Mouse (Mus musculus) embryo, embryonic 10 days (tissue): ENCODE results near the gene Nadk2.

Source experiments
- DNase-seq: peaks from one replicate; pipeline ENCODE4 v3.0.0-alpha.2; 2015; ENCODE audit warnings: low spot score

Nadk2 gene

GRCm38 (mm10) chr15:9070912-9071555 is at the start of gene Nadk2:
Nadk2 (plus strand) TSS chr15:9071260.
- DNase-seq = peak; percentile 95

- DNase-seq = no peak
Observed at GRCm38 (mm10) chr15:9055704-9056103, 15.4 kb upstream of the Nadk2 start.

GRCm38 (mm10) chr15:9059856-9060255 is 11.2 kb upstream of the Nadk2 start:
- DNase-seq = no peak

- DNase-seq = peak; percentile 44
Observed at GRCm38 (mm10) chr15:9061150-9061882, 9.7 kb upstream of the Nadk2 start.

GRCm38 (mm10) chr15:9068881-9069280 is 2.2 kb upstream of the Nadk2 start:
- DNase-seq = no peak

- peak; percentile 48 for DNase-seq
Observed at GRCm38 (mm10) chr15:9070353-9070752, 707 bp upstream of the Nadk2 start.

- DNase-seq = peak; percentile 63
Observed at GRCm38 (mm10) chr15:9071556-9072544, 790 bp downstream of the Nadk2 start.

GRCm38 (mm10) chr15:9072630-9073029 is 1.6 kb downstream of the Nadk2 start:
- DNase-seq = no peak

GRCm38 (mm10) chr15:9073067-9073608 is 2.1 kb downstream of the Nadk2 start:
- DNase-seq = no peak

GRCm38 (mm10) chr15:9073684-9074083 is 2.6 kb downstream of the Nadk2 start:
- no peak for DNase-seq

GRCm38 (mm10) chr15:9074139-9074538 is 3.1 kb downstream of the Nadk2 start:
- no peak for DNase-seq

- DNase-seq = peak; percentile 45
Observed at GRCm38 (mm10) chr15:9074671-9075070, 3.6 kb downstream of the Nadk2 start.

- peak; percentile 28 for DNase-seq
Observed at GRCm38 (mm10) chr15:9075608-9076200, 4.6 kb downstream of the Nadk2 start.

- DNase-seq = no peak
Observed at GRCm38 (mm10) chr15:9078481-9079300, 7.6 kb downstream of the Nadk2 start.

GRCm38 (mm10) chr15:9079626-9080025 is 8.6 kb downstream of the Nadk2 start:
- no peak for DNase-seq

- no peak for DNase-seq
Observed at GRCm38 (mm10) chr15:9080206-9080605, 9.1 kb downstream of the Nadk2 start.

GRCm38 (mm10) chr15:9081294-9081693 is 10.2 kb downstream of the Nadk2 start:
- DNase-seq = no peak

- DNase-seq = no peak
Observed at GRCm38 (mm10) chr15:9082753-9083152, 11.7 kb downstream of the Nadk2 start.

GRCm38 (mm10) chr15:9086813-9087212 is 15.8 kb downstream of the Nadk2 start:
- peak; percentile 51 for DNase-seq

GRCm38 (mm10) chr15:9087421-9087820 is 16.4 kb downstream of the Nadk2 start:
- DNase-seq = no peak
